Mouse (Mus musculus) adipocyte (in vitro differentiated cells): ENCODE measurements around the gene Dgcr8.

ENCODE experiments used
- DNase-seq: peaks from one replicate; pipeline ENCODE4 v3.0.0-alpha.2; 2016; ENCODE audit warnings: low spot score

Dgcr8 gene

DNA sequence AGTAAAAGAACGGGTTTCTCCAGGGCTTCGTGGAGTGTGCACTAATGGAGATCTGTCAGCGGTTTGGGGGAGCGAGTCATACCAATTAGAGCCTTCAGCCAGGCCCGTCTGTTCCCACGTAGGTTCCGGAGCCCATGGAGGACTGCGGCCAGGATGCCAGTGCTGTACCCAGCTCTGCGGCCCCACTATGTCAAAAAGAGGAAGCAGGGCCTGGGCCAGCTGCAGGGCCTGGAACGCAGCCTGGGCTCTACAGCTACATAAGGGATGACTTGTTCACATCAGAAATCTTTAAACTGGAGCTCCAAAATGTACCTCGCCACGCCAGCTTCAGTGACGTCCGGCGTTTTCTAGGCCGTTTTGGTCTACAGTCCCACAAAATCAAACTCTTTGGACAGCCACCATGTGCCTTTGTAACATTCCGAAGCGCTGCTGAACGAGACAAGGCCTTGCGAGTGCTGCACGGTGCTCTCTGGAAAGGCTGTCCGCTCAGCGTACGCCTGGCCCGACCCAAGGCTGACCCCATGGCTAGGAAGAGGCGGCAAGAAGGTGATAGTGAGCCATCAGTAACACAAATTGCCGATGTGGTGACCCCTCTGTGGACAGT lies 39.6 kb downstream of the Dgcr8 start:
- DNase-seq, result peak; percentile 52

DNA sequence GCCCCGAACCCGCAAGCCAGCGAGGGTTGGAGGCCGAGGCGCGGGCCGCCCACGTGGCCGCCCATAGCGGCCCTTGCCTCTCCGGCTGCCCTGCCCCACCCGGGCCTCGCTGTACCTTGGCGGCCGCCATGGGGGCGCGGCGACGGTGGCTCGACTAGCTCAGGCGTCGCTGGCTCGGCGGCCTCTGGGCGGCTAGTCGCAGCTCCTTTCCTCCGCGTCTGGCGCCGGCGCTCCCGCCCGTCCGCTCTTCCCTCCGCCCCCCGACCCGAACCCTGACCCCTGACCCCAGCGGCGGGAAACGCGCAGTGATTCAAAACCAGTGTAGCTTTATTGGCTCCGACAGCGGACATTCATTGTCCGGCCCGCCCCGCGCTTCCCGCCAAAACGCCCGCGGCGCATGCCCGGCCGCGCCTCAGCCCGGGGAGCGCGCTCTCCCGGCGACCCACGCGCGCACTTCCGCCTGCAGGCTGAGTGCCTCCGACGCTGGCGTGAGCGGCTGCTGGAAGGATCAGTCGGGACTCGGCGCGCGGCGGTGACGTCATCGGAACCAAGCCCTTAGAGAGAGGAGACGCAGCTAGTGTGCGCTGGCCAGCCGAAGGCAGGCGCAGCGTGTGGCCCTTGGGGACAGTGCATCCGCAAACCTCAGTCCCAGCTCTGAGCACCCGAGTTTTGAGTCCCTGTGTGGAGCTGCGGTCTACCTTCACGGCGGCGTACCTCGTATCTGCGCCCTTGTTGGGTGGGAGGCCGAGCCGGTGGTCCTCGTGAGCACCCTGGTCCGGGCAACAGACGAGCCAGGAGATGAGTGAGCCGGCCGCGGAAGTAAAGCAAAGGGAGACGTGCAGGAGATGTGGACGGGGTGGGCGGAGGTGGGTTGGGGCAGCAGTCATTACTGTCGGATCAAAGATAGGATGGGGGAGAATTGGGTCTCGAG lies 40.3 kb downstream of the Dgcr8 start, which contains the start of the genes Trmt2a and Ranbp1:
Gene Trmt2a (plus strand): TSS at position 247 of the 931 bp plus-strand sequence.
Gene Ranbp1 (minus strand): TSS at position 300 of the 931 bp plus-strand sequence.
- peak; percentile 100 for DNase-seq

- DNase-seq, result peak; percentile 33
Observed at GRCm38 (mm10) chr16:18247521-18248399, 41.3 kb downstream of the Dgcr8 start.

DNA sequence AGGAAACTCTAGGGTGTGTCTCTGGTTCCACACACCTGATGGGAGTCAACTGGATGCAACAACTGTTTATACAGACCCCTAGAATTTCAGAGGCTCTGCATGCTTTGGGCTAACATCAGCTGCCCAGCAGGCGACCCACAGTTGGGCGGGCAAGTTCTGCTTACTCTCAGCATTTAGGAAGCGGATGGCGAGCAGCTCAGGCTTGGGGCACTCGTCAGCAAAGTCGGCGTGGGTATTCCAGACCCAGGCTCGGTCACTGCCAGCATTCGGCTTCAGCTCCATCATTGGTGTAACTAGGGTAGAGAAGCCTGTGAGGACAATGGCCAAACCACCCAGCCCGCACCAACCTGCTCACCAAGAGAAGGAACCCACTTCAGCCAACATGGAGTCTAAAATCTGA lies 47.5 kb downstream of the Dgcr8 start:
- DNase-seq, result no peak

GRCm38 (mm10) chr16:18236676-18237501 lies 52.2 kb downstream of the Dgcr8 start:
- DNase-seq, result no peak

DNA sequence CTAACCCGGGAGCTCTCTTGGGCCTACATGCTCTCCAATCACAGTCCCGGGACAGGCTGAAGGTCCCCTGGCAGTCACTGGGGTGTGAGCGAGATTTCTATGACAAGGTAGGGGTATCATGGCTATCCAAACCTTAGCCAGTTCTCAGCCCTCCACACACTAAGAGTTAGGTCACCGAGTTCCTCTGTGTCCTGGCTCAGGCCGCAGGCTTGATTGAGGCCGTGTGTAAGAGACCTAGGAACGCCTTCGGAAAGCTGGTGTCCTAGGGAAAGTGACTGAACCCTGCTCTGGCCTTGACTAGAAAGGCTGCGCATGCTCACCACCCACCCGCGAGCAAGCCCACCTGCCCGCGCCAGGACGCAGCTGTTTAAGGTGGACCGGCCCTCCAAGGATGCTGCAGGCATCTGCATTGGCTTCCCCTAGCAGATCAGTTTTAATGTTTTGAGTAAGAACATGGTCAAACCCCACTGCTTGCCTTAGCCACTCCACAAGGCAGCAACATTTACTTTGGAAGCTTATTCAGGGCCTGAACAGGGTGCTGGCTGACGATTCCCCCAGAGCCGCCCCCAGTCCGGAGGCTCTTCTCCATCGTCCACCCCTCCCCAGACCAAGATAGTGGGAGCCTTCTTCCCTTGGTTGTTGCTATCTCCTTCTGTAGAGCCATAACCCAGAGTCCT lies 53.5 kb downstream of the Dgcr8 start:
- DNase-seq, result peak; percentile 64

DNA sequence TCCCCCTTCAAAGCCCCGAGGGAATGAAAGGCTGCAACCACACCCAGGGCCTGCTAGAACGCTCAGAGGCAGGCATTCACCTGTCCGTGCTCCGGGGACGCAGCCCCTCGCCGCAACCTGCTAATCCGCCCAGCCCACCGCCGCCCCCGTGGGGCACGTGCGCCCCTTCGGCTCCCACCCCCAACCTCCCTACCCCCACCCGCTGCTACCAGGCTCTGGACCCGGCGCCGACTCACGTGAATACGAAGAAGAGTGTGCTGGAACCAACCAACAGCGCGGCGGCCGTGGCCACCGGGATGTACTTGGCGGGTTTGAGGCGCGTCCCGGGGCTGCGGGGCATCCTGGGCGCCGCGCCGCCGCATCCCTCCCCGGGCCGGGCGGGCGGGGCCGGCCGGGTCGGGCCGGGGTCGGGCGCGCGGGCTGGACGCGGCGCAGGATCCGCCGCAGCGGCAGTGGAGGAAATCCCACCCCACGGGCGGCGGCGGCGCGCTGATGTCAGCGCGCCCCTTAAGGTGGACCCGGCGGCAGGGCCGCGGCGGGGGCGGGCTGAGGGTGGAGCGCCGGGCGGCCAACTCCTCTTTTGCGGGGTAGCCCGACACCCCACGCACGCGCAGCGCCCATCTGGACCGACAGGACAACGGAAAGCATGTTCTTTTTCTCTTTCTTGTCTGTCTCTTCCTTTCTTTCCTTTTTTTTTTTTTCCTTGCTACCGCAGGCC lies 54.2 kb downstream of the Dgcr8 start, which contains the start of gene Zdhhc8:
Gene Zdhhc8 (minus strand): TSS at position 466 of the 718 bp plus-strand sequence.
- no peak for DNase-seq

DNA sequence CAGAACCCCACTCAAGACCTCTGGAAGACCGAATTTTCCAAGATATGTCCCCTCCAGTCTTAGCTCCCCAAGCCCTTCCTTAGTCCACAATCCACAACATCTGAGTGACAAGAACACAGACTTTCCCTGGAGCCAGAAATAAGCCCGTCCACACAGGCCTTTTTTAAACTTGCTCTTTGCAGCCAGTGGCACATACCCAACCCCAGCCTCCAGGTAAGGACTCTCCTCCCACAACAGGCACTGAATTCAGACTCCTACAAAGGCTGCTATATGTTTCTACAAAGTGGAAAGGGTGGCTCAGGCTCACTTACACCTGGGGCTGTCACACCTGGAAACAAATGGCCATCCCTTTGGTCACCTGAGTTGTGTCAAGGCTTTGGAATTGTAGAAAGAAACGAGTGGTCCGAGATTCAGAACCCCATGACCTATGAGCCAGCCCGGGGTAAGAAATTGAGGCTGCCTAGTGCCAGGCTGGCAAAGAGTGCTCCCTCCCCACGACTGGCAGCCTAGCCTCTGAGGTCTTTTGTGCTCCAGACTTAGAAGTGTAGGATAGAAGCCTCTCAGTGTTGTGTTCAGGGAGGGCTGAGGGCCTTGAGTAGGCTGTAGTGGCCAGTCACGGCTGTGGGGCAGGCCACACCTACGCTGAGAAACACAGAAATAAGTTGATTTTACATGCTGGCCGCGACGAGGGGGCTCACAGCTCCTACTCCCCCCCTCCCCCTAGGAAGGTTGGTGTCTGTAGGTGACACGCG lies 55.0 kb downstream of the Dgcr8 start:
- no peak for DNase-seq

DNA sequence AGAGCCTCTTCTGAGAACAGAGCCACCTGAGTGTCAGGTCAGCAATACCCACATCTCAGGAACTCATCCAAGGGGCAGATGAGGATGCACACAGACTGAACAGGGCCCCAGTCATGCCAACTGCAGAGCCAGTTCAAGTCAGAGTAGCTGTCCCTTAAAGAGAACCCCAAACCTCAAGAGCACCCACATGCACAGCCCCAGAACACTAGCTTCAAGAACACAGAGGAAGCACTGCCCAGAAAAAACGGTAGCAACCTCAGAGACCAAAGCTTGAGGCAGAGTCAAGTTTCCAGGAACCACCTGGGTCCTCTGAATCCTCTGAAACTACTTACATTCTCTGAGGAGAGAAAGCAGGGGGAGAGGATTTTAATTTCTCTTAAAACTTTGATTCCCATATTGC lies 55.6 kb downstream of the Dgcr8 start:
- DNase-seq, result no peak

DNA sequence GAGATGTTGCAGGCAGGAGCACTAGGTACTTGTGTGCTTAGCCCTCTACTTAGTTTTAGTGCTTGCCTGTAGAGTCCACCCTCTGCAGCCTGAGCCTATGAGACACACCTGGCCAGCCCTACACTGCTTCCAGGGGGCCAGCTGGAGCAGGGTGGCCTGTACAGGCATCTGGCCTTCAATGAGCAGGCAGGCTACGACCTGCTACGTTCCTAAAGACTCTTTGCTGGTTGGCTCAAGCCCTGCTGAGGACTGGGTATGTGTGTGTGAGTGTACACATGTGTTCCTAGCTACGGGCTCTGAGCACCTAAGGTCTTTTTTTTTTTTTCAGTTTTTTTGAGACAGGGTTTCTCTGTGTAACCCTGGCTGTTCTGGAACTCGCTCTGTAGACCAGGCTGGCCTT lies 57.6 kb downstream of the Dgcr8 start:
- DNase-seq, result no peak

DNA sequence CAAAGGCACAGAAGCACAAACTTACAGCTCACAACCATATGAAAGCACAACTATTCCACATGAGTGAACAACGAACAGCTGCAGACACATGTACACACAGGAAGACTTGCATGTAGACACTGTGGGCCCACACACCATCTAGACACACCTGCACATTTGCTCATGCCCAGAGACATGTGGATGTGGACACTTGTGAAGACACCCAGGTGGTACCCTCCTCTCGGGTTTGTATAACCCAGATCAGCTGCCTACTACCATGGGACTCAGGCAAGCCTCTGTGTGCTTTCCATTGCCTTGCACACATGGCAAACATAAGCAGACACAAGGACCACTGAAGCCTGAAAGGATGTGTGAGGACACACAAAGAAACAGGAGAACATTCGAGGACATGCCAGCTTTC lies 58.0 kb downstream of the Dgcr8 start:
- no peak for DNase-seq

- no peak for DNase-seq
Observed at GRCm38 (mm10) chr16:18230617-18231016, 58.4 kb downstream of the Dgcr8 start.

DNA sequence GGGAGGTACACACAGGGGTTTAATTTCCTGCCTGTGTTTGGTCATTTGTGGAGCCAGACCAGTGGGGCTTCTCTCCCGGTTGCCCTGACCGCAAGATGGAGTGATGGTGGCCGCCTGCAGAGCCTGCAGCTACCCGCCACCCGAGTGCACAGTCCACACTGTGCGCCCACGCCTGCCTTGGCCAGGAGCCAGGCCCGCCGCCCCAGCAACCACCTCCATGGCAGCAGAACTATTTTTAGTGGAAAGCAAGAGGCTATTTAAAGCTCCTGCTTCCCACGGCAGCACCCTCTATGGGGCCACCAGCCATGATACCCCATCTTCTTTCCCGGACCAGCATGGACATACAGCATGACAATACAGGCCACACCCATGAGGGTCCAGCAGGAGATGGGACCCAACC lies 59.4 kb downstream of the Dgcr8 start:
- DNase-seq, result no peak

GRCm38 (mm10) chr16:18228856-18229255 lies 60.2 kb downstream of the Dgcr8 start:
- DNase-seq, result no peak

DNA sequence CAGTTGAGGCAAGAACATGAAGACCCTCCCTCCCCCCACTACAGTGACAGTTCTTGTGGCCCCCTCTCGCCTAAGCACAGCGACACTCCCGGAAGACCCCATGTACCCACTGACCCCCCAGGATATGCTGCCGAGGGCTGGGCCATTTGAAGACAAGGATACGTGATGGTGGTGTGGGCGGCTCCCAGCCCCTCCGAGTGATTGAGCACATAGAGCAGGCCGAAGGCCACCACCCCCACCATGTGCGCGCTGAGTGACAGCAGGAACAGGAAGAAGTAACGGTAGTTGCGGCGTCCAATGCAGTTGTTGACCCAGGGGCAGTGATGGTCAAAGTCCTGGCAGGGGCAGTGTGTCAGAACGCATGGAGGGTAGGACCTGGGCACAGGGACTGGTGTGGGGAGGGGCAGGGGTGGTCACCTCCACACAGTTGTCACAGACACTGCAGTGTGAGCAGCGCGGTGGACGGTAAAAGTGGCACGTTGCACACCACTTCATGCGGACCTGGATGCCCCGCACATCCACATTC lies 61.1 kb downstream of the Dgcr8 start:
- DNase-seq, result no peak

- no peak for DNase-seq
Observed at GRCm38 (mm10) chr16:18227187-18227586, 61.9 kb downstream of the Dgcr8 start.

DNA sequence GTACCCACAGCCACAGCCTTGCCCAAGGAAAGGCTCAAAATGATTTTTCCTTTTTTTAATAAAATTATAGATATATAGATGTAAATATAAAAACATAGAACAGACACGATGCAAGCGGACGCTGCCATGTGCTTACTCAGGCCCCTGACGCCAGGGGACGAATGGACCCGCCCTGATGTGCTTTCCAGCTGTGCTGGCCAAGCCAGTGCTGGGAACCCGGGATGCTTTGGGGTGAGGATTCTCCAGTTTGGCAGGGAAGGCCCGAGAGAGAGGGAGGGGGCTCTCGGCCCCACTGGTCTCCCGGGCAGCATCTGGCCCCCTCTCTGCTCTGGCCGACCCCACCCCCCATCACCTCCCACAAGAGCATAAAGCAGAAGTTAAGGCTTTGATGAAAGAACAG lies 66.9 kb downstream of the Dgcr8 start:
- DNase-seq, result no peak

GRCm38 (mm10) chr16:18221543-18221898 lies 67.5 kb downstream of the Dgcr8 start:
- DNase-seq, result no peak
